Mouse (Mus musculus): ENCODE data around the gene Slc34a3. TPM values are rescaled to one million over a fixed set of nuclear protein-coding genes. Genes with fewer than 3 reads are reported as not detected.

Slc34a3 gene
- total and polyA plus RNA-seq, 3 experiments = 0.03 to 0.04 TPM; not detected in 1

GRCm38 (mm10) chr2:25187841-25188240 is 46.3 kb downstream of the Slc34a3 start:
- H3K9me3 ChIP-seq (replicated peaks; ENCODE audit: insufficient read depth, low read length) = no peaks in the 10 kb centered on the region

GRCm38 (mm10) chr2:25186575-25186930 is 47.6 kb downstream of the Slc34a3 start:
- H3K9ac ChIP-seq (ENCODE audit: control insufficient read depth, low read depth, low read length, poor library complexity, severe bottlenecking) = peak overlapping the region; percentile 84

More at GRCm38 (mm10) chr2:25187841-25188240, 46.3 kb downstream of the Slc34a3 start:
- no peak overlapping the region for H3K27ac ChIP-seq (ENCODE audit: control insufficient read depth, low read depth, low read length)
- no peak overlapping the region for H3K9ac ChIP-seq (ENCODE audit: control insufficient read depth, low read depth, low read length, poor library complexity, severe bottlenecking)
- no peaks in the 10 kb centered on the region for H3K27me3 ChIP-seq (ENCODE audit: control insufficient read depth in 1 of 2, insufficient read depth in 2 of 2, low read length in 2 of 2)
- DNase-seq (ENCODE audit: low read depth, low spot score) = no peak
- no peak overlapping the region for H3K4me3 ChIP-seq (ENCODE audit: control insufficient read depth in 1 of 2, insufficient read depth in 1 of 2, low read depth in 2 of 2, low read length in 2 of 2)
- peaks cover 0 to 6% of the 10 kb centered on the region in 2 experiments; a peak in 2 of 4 replicates for H3K36me3 ChIP-seq (ENCODE audit: control insufficient read depth in 1 of 2, insufficient read depth in 2 of 2, low read length in 2 of 2)
- TF ChIP-seq TCF12 (IDR thresholded peaks at IDR 0.05; ENCODE audit: low read depth, low read length) = no peak
- TF ChIP-seq MAZ (IDR thresholded peaks at IDR 0.05; ENCODE audit: low read depth, low read length) = no peak
- no peak for TF ChIP-seq RCOR1 (IDR thresholded peaks at IDR 0.05; ENCODE audit: low read depth, low read length)
- no peak for TF ChIP-seq E2F4 (IDR thresholded peaks at IDR 0.05; ENCODE audit: borderline replicate concordance, low read depth, low read length)
- TF ChIP-seq ZC3H11A (IDR thresholded peaks at IDR 0.05; ENCODE audit: low read depth, low read length) = no peak
- TF ChIP-seq NELFE (IDR thresholded peaks at IDR 0.05; ENCODE audit: low read depth, low read length) = no peak
- H3K4me1 ChIP-seq (ENCODE audit: control insufficient read depth in 1 of 2, insufficient read depth in 2 of 2, low read length in 2 of 2) = peaks cover 1 to 6% of the 10 kb centered on the region in 2 experiments; a peak in 2 of 4 replicates
- H3K79me2 ChIP-seq (ENCODE audit: control insufficient read depth, insufficient read depth, low read length, poor library complexity) = no peaks in the 10 kb centered on the region; the same call in 1 of the 2 replicates

GRCm38 (mm10) chr2:25185625-25186574 is 48.3 kb downstream of the Slc34a3 start:
- Histone ChIP-seq H3K36me3 (ENCODE audit: control insufficient read depth in 1 of 2, insufficient read depth in 2 of 2, low read length in 2 of 2) (peaks cover 0 to 5% of the 10 kb centered on the region in 2 experiments; a peak in 2 of 4 replicates), H3K4me1 (ENCODE audit: control insufficient read depth in 1 of 2, insufficient read depth in 2 of 2, low read length in 2 of 2) (peaks cover 1 to 6% of the 10 kb centered on the region in 2 experiments; a peak in 2 of 4 replicates), H3K4me3 (ENCODE audit: control insufficient read depth in 1 of 2, insufficient read depth in 1 of 2, low read depth in 2 of 2, low read length in 2 of 2) (peak overlapping the region; percentile 73 to 95), H3K9ac (ENCODE audit: control insufficient read depth, low read depth, low read length, poor library complexity, severe bottlenecking) (peak overlapping the region; percentile 84), H3K79me2 (ENCODE audit: control insufficient read depth, insufficient read depth, low read length, poor library complexity) (peaks cover 8% of the 10 kb centered on the region), H3K27me3 (ENCODE audit: control insufficient read depth in 1 of 2, insufficient read depth in 2 of 2, low read length in 2 of 2) (no peaks in the 10 kb centered on the region), H3K9me3 (replicated peaks; ENCODE audit: insufficient read depth, low read length) (no peaks in the 10 kb centered on the region), H3K27ac (ENCODE audit: control insufficient read depth, low read depth, low read length) (no peak overlapping the region)
- TF ChIP-seq POLR2AphosphoS2 (IDR thresholded peaks at IDR 0.05; ENCODE audit: low read length) (no peak), BHLHE40 (IDR thresholded peaks at IDR 0.05; ENCODE audit: borderline replicate concordance, low read depth, low read length) (no peak), MXI1 (IDR thresholded peaks at IDR 0.05; ENCODE audit: low read depth, low read length) (peak; percentile 18; the same call in 1 of the 2 replicates), ZC3H11A (IDR thresholded peaks at IDR 0.05; ENCODE audit: low read depth, low read length) (peak; percentile 27; the same call in 1 of the 2 replicates), SMC3 (IDR thresholded peaks at IDR 0.05; ENCODE audit: low read depth, low read length) (peak; percentile 26), POLR2AphosphoS5 (IDR thresholded peaks at IDR 0.05; ENCODE audit: borderline replicate concordance, low read depth, low read length) (no peak), CHD1 (IDR thresholded peaks at IDR 0.05; ENCODE audit: low read depth, low read length) (no peak), MAZ (IDR thresholded peaks at IDR 0.05; ENCODE audit: low read depth, low read length) (no peak), POLR2A (IDR thresholded peaks at IDR 0.05; ENCODE audit: control insufficient read depth in 1 of 2, insufficient read depth in 1 of 2, low read depth in 1 of 2, low read length in 2 of 2, poor library complexity in 1 of 2) (peak in 1 of 2 experiments; percentile 38; a peak in 2 of 4 replicates), TCF12 (IDR thresholded peaks at IDR 0.05; ENCODE audit: low read depth, low read length) (0 out of 2 replicates have a peak, but pooled peaks have one; percentile 9), RAD21 (IDR thresholded peaks at IDR 0.05; ENCODE audit: low read depth, low read length) (peak; percentile 31), CTCF (IDR thresholded peaks at IDR 0.05 in 2 of 3, conservative IDR thresholded peaks at IDR 0.05 in 1 of 3; ENCODE audit: control insufficient read depth in 1 of 3, insufficient read depth in 1 of 3, low read depth in 2 of 3, low read length in 3 of 3, poor library complexity in 1 of 3, severe bottlenecking in 1 of 3) (peak; percentile 35 to 58 (median 43))
- DNase-seq (ENCODE audit: low read depth, low spot score) = peak; percentile 67

More at GRCm38 (mm10) chr2:25186575-25186930, 47.6 kb downstream of the Slc34a3 start:
- DNase-seq (ENCODE audit: low read depth, low spot score) = no peak
- Histone ChIP-seq H3K27me3 (ENCODE audit: control insufficient read depth in 1 of 2, insufficient read depth in 2 of 2, low read length in 2 of 2) (no peaks in the 10 kb centered on the region), H3K4me1 (ENCODE audit: control insufficient read depth in 1 of 2, insufficient read depth in 2 of 2, low read length in 2 of 2) (peaks cover 1 to 6% of the 10 kb centered on the region in 2 experiments; a peak in 2 of 4 replicates), H3K9me3 (replicated peaks; ENCODE audit: insufficient read depth, low read length) (no peaks in the 10 kb centered on the region), H3K27ac (ENCODE audit: control insufficient read depth, low read depth, low read length) (no peak overlapping the region), H3K36me3 (ENCODE audit: control insufficient read depth in 1 of 2, insufficient read depth in 2 of 2, low read length in 2 of 2) (peaks cover 0 to 5% of the 10 kb centered on the region in 2 experiments; a peak in 2 of 4 replicates), H3K79me2 (ENCODE audit: control insufficient read depth, insufficient read depth, low read length, poor library complexity) (peaks cover 6% of the 10 kb centered on the region), H3K4me3 (ENCODE audit: control insufficient read depth in 1 of 2, insufficient read depth in 1 of 2, low read depth in 2 of 2, low read length in 2 of 2) (peak overlapping the region; percentile 73 to 95)
- TF ChIP-seq USF2 (IDR thresholded peaks at IDR 0.05; ENCODE audit: borderline replicate concordance in 1 of 2, insufficient read depth in 1 of 2, low read depth in 1 of 2, low read length in 2 of 2) (no peak), ETS1 (IDR thresholded peaks at IDR 0.05; ENCODE audit: low read depth, low read length) (no peak), UBTF (IDR thresholded peaks at IDR 0.05; ENCODE audit: borderline replicate concordance, insufficient read depth, low read depth, low read length) (no peak), MAFK (IDR thresholded peaks at IDR 0.05; ENCODE audit: borderline replicate concordance, low read depth, low read length) (no peak), SMC3 (IDR thresholded peaks at IDR 0.05; ENCODE audit: low read depth, low read length) (no peak), TBP (IDR thresholded peaks at IDR 0.05; ENCODE audit: low read depth, low read length) (no peak), MAZ (IDR thresholded peaks at IDR 0.05; ENCODE audit: low read depth, low read length) (no peak), SIN3A (IDR thresholded peaks at IDR 0.05; ENCODE audit: low read length) (no peak), POLR2AphosphoS2 (IDR thresholded peaks at IDR 0.05; ENCODE audit: low read length) (no peak), CTCF (IDR thresholded peaks at IDR 0.05 in 2 of 3, conservative IDR thresholded peaks at IDR 0.05 in 1 of 3; ENCODE audit: control insufficient read depth in 1 of 3, insufficient read depth in 1 of 3, low read depth in 2 of 3, low read length in 3 of 3, poor library complexity in 1 of 3, severe bottlenecking in 1 of 3) (no peak)
